Mouse (Mus musculus) left cerebral cortex, adult 11 months (tissue): ENCODE data around the gene Gm20388.

Source experiments
- DNase-seq: peaks from one replicate; pipeline ENCODE4 v3.0.0; 2022; ENCODE audit warnings: low spot score

Gm20388 gene

DNA sequence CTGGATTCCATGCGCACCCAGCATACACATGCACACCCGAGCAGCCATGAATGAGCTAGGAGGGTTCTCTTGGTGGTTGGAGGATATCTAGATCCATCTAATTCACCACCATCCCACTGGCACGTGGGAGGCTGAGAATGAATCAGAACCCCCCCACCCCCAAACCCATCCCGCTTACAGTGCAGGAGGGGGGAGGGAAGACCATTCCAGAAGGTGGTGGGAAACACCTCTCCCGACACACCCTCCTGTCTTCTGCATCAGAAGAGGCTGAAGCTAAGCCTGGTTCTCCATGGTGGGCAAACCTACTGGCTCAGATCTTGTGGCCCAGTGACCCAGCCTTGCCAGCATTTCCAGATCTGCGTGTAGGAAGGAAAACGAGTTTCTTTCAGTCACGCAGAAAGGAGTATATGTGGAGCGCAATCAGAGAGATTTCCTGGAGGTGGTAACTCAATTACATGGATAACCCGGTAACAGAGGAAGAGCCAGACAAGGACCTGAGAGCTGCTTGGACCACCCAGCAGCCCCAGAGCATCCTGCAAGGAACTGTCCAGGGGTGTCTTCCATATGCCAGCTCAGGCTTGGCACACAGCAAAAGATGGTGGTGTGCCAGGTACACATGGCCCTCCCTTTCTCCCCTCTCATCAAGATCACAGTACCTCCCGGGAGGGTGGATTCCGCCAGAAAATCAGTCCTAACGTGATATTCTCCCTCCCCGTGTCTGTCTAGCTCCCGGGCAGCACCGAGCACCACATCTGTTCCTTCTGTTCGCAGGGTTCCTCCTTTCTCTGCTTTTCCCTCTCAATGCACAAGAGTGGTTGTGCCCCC, 2765.2 kb downstream of the Gm20388 start:
- no peak for DNase-seq

DNA sequence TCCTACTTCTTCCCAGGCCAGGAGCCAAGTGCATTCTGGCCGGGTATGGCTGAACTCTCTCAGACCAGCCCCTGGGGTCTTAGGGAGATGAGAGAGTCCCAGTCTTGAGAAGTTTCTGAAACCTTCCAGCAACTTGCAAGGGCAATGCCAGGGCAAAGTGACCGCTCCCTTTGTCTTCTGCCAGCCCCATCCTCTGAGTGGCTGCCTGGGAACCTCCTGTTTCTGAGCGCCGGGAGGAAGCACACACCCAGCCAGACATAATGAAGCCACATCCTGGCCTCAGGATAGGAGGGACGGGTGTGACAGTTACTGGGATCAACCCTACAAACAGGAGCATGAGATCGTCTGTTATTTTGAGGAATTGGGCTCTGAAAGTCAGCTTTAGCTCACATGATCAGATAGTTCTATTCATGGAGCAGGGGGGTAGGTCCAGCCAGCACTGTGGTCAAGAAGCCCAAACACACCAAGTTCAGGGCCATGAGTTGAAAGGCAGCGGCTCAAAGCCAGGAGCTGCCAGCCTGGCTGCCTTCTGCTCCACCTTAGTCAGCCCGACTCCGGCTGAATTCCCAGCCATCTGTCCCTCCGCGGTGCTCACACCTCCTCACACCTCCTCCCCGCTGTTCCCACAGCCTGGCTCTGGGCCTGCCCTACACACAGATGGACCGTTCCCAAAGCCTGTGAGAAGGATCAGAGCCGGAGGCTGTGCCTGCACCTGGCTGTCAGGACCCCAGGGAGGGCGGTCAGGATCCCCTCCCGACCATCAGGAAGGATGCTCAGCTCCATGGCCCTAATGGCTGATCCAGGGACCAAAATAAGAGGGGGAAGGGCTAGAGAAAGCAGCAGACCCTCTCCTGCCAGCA, 2766.2 kb downstream of the Gm20388 start:
- DNase-seq, result no peak

DNA sequence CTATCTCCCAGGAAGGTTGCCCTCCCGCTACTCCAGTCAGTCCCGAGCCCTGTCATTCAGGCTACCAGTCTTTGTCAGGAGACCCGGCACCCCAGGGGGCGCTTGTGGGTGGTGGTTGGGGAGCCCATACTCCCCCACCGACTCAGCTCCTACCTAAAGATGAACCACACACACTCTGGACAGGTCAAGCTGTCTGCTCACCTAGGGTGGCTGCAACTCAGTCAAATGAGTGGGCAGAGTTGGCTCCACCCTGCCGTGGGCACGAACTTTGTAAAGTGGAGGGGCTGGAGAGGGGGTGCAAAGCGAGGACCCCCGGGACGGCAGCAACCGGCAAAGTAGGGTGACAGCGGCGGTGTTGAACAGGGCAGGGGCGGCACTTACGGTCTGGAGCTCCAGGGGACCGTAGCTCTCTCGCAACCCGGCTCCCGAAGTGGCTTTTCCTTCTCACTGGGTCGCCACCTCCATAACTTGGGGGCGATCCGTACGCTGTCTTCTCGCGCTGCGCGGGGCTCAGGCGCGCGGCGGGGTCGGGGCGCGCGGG, 2766.9 kb downstream of the Gm20388 start:
- DNase-seq, result no peak

DNA sequence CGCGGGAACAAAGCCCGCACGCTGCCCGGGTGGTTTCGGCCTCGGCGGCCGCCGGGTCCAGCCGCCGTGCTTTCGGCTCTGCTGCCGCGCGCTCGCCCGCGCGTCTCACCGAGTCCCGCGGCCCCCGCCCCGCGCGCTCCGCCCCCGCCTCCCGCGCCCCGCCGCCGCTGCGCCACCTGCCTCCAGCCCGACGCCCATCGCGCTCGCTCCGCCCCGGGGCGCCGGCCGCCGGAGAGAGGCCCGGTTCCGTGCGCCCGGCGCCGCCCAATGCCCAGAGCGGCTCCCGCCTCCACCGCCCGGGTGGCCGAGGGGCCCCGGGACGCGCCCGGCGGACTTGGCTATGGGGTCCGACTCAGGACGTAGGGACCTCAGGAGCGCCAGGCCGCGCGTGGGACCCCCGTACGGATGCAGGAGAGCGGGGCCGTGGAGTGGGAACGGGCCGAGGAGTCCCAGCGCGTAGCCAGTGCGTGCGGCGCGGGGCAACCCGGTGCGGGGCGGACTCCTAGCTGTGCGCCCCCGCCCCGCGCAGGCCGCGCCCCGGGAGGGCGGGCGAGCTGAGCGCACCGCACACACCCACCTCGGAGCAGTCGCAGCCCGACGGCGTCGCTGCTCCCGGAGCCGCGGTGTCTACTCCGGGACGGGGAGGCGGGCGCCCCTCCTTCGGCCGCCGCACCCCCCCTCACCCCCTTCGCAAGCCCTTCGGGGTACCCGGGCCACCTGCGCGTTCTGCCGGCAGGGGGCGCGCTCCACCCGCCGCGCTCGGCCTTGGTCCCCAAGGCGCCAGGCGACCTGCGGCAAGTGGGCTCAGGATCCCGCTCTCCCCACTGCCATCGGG, 2767.6 kb downstream of the Gm20388 start:
- no peak for DNase-seq

DNA sequence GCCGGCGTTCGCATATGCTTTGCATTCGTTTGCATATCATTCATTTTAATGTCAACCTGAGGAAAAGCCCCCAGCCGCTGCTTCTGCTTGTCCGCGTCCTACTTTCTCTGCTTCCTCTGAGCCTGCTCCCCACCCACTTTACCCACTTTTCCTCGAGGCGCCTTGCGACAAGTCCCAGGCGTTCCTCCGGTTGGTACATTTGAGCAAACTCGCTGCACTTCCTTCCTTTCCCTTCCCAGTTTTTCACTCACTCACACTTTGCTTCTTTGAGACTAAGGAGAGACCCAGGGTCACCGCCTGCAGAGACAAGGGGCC, 2768.2 kb downstream of the Gm20388 start:
- DNase-seq, result no peak

DNA sequence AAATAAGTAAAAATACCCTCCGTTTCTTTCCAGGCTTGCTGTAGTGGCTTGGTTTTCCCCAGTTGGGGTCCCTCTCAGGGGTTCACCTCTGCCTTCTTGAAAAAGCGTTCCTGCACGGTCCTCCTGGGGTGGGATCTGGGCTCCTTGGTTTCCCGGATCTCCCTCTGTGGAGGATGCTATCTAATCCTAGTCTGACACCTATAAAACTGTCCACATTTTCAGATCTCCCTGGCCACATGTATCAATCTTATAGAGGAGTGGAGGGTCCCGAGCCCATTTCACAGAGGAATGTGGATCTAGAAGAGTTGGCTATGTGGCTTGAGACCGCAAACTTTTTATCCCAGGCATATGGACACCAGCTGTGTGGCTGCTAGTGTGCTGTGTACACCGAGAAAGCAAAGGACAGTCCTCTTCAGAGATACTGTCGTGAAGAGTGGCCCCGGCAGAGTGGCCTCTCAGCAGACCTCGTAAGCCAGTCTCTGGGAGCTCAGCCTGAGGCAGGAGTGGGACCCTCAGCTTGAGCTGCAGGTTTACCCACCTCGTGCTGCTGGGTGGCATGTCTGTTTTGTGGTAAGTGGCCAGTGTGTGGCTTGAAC, 2768.8 kb downstream of the Gm20388 start:
- no peak for DNase-seq

DNA sequence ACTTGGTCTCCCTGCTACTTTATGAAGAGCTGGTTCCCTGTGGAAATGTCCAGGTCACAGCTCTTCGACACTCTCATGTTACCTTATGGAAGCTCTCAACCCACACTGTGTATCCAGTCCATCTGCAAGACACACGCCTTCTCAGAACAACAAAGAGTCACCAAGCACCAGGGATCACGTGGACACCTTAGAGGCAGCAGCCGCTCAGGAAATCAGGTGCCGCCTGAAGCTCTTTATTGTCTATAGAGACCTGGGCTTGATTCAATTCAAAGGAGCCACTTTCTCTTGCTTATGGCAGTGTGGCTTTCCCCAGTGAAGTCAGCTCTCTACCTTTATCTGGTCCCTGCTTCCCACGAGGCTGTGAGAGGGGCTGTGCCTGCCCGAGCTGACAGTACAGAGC, 2769.5 kb downstream of the Gm20388 start:
- no peak for DNase-seq

DNA sequence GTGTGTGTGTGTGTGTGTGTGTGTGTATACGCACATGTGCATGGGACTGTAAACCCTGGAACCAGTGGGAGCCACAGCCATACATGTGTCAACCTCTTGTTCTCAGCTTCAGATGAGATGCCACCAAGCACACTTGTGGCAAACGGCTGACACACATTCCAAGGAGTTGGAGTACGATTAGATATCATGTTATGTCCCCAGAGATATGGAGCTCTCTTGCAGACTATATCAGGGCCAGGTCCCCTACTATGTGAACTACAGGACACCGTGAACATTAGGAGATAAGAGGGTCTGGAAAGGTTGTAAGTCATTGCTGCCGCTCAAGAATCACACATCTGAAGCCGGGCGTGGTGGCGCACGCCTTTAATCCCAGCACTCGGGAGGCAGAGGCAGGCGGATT, 2772.2 kb downstream of the Gm20388 start:
- no peak for DNase-seq

DNA sequence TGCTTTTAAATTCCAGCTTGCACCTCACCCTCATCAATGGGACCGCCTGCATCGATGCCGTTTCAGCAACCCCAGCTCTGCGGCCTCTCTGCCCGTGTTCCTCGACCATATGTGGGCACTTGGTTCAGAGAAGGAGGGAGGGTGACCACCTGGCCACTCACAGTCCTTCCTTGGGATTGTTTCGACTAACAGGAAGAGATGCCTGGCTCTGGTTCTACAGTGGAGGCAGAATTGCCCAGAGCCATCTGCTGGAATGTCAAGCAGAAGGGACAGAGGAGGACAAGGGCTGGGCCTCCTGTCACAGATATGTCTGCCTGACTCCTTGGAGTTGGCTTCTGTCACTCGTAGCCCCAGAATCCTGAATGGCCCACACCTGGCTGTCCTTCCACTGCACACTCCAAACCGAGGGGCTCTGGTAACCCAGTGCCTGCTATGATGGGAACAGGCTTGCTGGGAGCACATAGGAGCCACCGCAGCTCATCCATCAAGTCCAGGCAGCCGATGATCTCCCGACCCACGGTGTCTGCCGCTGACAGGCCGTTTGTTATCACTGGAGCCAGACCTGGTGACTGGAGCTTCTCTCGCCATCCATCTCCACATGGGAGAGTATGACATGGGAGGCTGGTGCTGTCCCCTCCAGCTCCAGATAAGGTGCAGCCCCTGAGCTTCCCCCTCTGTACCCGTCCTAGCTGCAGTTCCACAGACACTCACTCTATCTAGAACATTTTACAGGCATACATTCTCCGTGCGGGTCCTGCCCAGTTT, 2774.6 kb downstream of the Gm20388 start:
- no peak for DNase-seq

DNA sequence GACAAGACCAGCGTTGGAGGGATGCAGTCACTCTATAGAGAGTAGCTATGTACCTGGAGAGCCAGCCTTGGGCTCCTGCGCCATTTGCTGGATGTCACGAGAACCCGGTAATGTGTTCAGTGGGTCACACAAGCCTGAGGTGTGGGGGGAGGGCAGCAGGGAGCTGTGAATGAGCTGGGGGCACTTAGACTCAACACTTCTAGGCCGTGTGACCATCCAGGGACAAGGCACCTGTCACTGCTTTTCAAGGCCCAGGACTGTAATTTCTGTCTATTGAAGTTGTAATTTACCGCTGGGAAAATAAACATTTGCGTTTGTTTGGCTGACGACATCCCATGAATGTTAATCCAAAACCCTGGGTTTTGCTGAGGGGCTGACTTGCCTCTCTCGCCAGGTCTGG, 2776.2 kb downstream of the Gm20388 start:
- DNase-seq, result no peak

DNA sequence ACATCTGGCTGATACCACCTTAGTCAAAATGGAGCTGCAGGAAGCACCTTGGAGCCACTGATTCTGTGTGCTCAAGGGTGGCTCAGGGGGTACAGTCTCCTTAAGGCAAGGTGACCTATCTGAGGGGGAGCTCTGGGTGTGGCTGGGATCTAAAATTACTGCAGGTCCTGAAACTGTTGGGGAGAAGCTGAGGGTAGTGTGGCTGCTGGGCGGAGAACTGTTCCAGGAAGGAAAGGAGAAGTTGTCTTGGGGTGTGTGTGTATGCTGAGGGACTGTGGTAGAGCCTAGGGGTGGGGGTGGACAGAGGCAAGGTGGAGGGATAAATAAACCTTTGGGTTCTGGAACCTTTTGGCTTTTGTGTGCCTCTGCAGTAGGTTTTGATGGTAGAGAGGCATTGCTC, 2778.7 kb downstream of the Gm20388 start:
- DNase-seq, result no peak

DNA sequence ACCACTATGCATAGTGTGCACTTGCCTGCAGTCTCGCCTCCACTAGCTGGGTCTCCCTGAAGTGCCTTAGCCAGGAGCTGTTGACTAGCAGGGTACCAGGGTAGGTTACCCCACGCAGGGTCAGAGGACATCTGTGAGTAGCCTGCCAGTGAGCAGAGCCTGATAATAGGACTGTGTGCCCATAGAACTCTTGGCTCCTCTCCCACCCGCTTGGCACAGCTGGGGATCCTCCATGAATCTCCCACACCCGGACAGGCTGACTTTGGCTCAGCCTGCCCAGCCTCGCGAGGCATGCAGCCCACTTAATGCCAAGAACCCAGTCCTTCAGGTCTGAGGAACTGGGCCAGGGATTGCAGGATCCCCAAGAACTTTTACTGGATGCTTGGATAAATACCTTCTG, 2780.4 kb downstream of the Gm20388 start:
- no peak for DNase-seq

DNA sequence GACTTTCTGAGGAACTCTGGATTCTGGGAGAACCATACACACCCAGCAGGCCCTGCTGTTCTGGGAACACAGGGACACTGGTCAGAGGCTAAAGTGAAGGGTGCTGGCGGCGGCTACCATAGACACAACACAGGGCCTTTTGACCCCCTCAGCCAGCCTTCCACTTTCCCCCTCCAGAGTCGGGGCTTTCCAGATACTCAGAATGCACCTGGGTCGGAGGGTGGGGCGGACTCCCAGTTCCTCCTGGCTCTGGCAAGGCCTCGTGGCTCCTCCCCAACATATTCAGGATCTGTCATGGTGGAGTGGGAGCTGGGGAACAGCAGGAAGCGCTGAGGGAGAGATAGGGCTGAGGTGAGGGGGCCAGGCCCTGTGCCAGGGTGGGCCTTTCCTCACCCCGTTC, 2781.5 kb downstream of the Gm20388 start:
- DNase-seq, result no peak

DNA sequence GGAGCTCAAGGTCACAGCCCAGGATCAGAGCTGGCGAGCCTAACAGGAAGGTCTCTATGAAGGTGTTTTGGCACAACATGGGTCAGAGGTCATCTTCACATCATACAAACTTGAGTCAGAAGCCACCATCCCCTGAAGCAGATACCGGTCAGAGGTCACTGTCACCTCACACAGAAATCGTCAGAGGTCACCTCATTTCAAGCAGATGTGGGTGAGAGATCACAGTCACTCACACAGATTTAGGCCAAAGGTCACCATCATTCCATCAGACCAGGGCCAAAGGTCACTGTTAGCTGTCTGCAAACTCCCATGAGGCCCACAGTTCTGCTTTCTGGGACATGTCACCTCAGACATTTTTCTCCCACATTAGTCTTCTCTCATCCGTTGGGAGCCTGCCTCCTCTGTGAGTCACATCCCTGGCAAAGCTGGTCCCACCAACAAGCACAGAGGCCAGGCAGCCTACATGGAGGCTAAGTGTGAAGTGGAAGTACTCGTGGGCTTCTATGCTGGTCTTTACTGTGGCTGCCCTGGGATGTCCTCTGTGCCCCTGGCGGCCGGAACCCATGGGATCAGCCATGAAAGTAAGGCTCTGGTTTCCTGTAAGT, 2784.9 kb downstream of the Gm20388 start:
- no peak for DNase-seq

DNA sequence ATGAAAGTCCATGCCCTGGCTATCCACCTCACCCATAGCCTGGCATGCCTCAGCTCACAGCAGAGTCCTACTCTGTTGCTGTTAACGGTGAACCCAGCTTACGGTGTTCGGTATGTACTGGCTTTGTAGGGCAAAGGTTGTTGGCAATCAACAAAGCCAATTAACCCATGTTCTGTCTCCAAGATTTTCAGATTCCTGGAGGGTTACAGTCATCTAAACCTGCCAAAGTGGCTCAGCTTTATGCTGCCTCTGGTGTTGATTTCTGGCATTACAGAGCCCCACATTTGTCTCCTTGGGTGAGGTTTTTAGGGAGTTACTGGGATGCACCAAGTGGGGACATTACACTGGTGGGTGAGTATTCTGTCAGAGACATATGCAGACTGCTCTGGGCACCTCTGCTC, 2786.5 kb downstream of the Gm20388 start:
- DNase-seq, result no peak

DNA sequence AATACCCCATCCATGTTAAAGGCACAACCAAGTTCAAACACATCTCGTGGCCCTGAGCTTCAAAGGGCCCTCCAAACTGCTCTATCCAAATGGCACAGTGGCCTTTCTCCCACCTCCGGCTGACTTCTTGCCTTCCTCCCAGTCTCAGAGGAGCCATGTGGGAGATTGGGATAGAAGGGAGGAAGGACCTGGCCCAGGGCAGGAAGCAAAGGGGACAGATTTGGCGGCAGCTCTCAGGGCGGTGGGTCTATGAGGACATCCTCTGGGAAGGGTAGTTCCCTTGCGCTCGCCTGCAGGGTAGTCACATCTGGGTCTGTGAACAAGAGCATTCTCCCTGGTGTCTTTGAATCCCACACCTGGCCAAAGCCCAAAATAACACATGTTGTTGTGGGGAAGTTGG, 2786.9 kb downstream of the Gm20388 start:
- no peak for DNase-seq

DNA sequence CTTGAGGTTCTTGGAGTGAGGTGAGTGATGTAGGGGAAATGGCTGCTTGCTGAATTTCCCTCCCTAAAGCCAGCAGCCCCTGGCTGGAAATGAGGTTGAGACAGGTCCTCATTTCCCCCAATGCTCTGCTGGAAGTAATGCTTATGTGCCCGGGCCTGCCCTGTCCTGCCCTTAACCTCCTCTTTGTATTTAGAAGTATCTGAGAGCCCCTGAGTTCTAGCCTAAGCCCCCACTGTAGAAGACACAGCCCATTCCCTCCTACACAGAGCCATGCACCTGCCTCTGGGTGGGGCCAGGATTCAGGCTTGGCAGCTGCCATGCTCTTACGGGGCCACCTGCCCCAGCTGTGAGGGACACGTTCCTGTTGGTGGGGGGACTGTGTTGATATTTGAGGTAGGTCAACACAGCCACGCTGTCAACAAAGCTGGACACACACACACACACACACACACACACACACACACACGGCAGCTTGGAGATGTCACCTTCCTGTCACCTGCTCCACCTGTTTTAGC, 2787.7 kb downstream of the Gm20388 start:
- DNase-seq, result no peak

DNA sequence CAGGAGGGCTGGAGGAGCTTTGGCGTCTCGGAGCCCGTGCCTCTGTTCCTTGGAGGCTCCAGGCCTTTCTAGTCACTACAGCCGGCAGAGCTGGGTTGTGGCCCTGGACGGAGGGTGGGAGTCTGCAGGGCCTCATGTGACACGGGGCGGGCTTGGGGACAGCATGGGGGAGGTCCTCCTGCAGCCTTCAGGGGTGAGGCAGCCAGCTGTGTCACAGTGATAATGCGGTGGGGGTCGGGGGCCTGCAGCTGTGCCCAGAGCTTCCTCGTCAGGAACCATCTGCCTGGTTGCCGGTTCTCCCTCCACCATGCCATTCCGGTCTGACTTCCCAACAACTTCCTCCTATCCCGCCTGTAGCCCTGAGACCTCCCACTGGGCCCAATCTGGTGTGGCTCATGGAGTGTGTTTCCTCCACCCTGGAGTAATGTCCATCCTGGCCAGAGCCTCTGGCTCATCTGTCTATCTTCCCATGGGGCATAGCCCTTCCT, 2788.4 kb downstream of the Gm20388 start, which contains the start of gene Cbfa2t3:
Gene Cbfa2t3 (minus strand): TSS at position 105 of the 488 bp plus-strand sequence.
- no peak for DNase-seq

DNA sequence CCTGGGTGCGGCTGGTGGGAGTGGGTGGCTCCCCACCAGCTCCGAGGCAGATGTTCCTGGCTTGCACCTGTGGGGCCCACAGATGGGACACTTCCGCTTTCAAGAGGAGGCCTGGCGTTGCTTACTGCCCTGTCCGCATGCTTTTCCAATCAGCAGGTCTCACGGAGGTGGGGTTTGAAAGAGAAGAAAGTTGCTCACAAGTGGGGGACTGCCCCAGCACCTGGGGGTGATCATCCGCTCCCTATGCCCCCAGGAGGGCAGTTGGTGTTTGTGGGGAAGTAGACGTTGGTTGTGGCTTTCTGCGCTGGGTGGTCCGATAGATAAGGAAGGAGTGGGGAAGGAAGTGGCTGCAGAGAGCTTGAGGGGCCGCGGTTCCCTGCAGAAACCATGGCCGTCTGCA, 2790.0 kb downstream of the Gm20388 start:
- DNase-seq, result no peak
